Mouse (Mus musculus) intestine, embryonic 16.5 days (tissue): ENCODE measurements around the gene Zfp599. TPM values are rescaled to one million over a fixed set of nuclear protein-coding genes. Genes with fewer than 3 reads are reported as not detected.

ENCODE experiments used
- polyA plus RNA-seq: library from polyadenylated mRNA; unstranded; fragments of >200 nt; fragmentation: Nextera tagmentation; extraction: Ambion mirVana; gene quantifications from 2 replicates; pipeline ENCODE4 v1.2.1, GENCODE M21; 2015

The Zfp599 gene
- polyA plus RNA-seq, 1 experiment from 2014 or later, result 3.1 TPM

Other genes with a start within 250 kb of the Zfp599 start
- gene Elavl3, start 207.9 kb downstream of the Zfp599 start, polyA plus RNA-seq, result 1.5 and 1.9 TPM in 2 replicates
- not detected in 2 replicates for gene Gm49318, start 188.6 kb downstream of the Zfp599 start, polyA plus RNA-seq
- 9.2 and 9.7 TPM in 2 replicates for gene Zfp653, start 188.5 kb downstream of the Zfp599 start, polyA plus RNA-seq
- gene Ecsit, start 174.5 kb downstream of the Zfp599 start, polyA plus RNA-seq, result 50.8 and 54.2 TPM in 2 replicates
- 324 and 348 TPM in 2 replicates for gene Cnn1, start 160.7 kb downstream of the Zfp599 start, polyA plus RNA-seq
- gene Elof1, start 142.7 kb downstream of the Zfp599 start, polyA plus RNA-seq, result 134 and 157 TPM in 2 replicates
- 78.2 and 87.5 TPM in 2 replicates for gene Acp5, start 124.2 kb downstream of the Zfp599 start, polyA plus RNA-seq
- 93.1 and 94.5 TPM in 2 replicates for gene Pigyl, start 103.0 kb downstream of the Zfp599 start, polyA plus RNA-seq
- 0.58 and 0.65 TPM in 2 replicates for gene Zfp872, start 71.8 kb downstream of the Zfp599 start, polyA plus RNA-seq
- gene Zfp809, start 34.2 kb downstream of the Zfp599 start, polyA plus RNA-seq, result 19.1 and 21.8 TPM in 2 replicates
- gene Zfp810, start 47.8 kb upstream of the Zfp599 start, polyA plus RNA-seq, result 11.8 and 12.7 TPM in 2 replicates
- gene Anln, start 129.3 kb upstream of the Zfp599 start, polyA plus RNA-seq, result 35.7 and 36.0 TPM in 2 replicates
- 3.0 and 3.4 TPM in 2 replicates for gene 9530077C05Rik, start 151.6 kb upstream of the Zfp599 start, polyA plus RNA-seq
- not detected in 2 replicates for gene Gm17545, start 194.4 kb upstream of the Zfp599 start, polyA plus RNA-seq
- 58.3 and 58.4 TPM in 2 replicates for gene Rp9, start 209.8 kb upstream of the Zfp599 start, polyA plus RNA-seq
- 11.8 and 12.6 TPM in 2 replicates for gene Bbs9, start 215.8 kb upstream of the Zfp599 start, polyA plus RNA-seq